Mouse (Mus musculus): ENCODE results near the gene Tbcb. TPM values are rescaled to one million over a fixed set of nuclear protein-coding genes. Genes with fewer than 3 reads are reported as not detected.

Tbcb gene
- total RNA-seq, 2 experiments from 2014 or later, result 49.4 to 117 TPM

Other genes starting within 250 kb of the Tbcb start
- gene Zfp568, start 248.3 kb downstream of the Tbcb start, total RNA-seq (2014; fragmentation: Nextera tagmentation), result 9.0 and 16.5 TPM in 2 replicates
- gene Zfp568, start 248.3 kb downstream of the Tbcb start, total RNA-seq (2017), result 25.7 and 26.1 TPM in 2 replicates
- gene Zfp14, start 180.9 kb downstream of the Tbcb start, total RNA-seq (2014; fragmentation: Nextera tagmentation), result 0.74 and 1.3 TPM in 2 replicates
- 1.1 and 5.8 TPM in 2 replicates for gene Zfp14, start 180.9 kb downstream of the Tbcb start, total RNA-seq (2017)
- gene Zfp82, start 159.4 kb downstream of the Tbcb start, total RNA-seq (2014; fragmentation: Nextera tagmentation), result 4.6 and 6.8 TPM in 2 replicates
- 4.5 and 7.5 TPM in 2 replicates for gene Zfp82, start 159.4 kb downstream of the Tbcb start, total RNA-seq (2017)
- 0.79 TPM in 1 of 2 replicates, not detected in the other for gene Gm26920, start 141.9 kb downstream of the Tbcb start, total RNA-seq (2014; fragmentation: Nextera tagmentation)
- gene Gm26920, start 141.9 kb downstream of the Tbcb start, total RNA-seq (2017), result not detected in 2 replicates
- gene Zfp566, start 141.7 kb downstream of the Tbcb start, total RNA-seq (2014; fragmentation: Nextera tagmentation), result 7.1 and 16.8 TPM in 2 replicates
- gene Zfp566, start 141.7 kb downstream of the Tbcb start, total RNA-seq (2017), result 5.0 TPM in 2 replicates
- 10.5 and 20.6 TPM in 2 replicates for gene Zfp260, start 137.5 kb downstream of the Tbcb start, total RNA-seq (2014; fragmentation: Nextera tagmentation)
- 14.0 and 20.1 TPM in 2 replicates for gene Zfp260, start 137.5 kb downstream of the Tbcb start, total RNA-seq (2017)
- 2.5 and 2.8 TPM in 2 replicates for gene Zfp382, start 110.3 kb downstream of the Tbcb start, total RNA-seq (2014; fragmentation: Nextera tagmentation)
- 1.6 and 2.4 TPM in 2 replicates for gene Zfp382, start 110.3 kb downstream of the Tbcb start, total RNA-seq (2017)
- gene Zfp146, start 62.5 kb downstream of the Tbcb start, total RNA-seq (2014; fragmentation: Nextera tagmentation), result 35.9 and 48.9 TPM in 2 replicates
- gene Zfp146, start 62.5 kb downstream of the Tbcb start, total RNA-seq (2017), result 103 and 108 TPM in 2 replicates
- gene Cox7a1, start 48.1 kb downstream of the Tbcb start, total RNA-seq (2014; fragmentation: Nextera tagmentation), result 6.0 TPM in 1 of 2 replicates, not detected in the other
- not detected in 2 replicates for gene Cox7a1, start 48.1 kb downstream of the Tbcb start, total RNA-seq (2017)
- gene Capns1, start 33.5 kb downstream of the Tbcb start, total RNA-seq (2014; fragmentation: Nextera tagmentation), result 148 and 186 TPM in 2 replicates
- gene Capns1, start 33.5 kb downstream of the Tbcb start, total RNA-seq (2017), result 123 and 126 TPM in 2 replicates
- gene Polr2i, start 324 bp downstream of the Tbcb start, total RNA-seq (2014; fragmentation: Nextera tagmentation), result 91.3 and 106 TPM in 2 replicates
- gene Polr2i, start 324 bp downstream of the Tbcb start, total RNA-seq (2017), result 42.0 and 46.5 TPM in 2 replicates
- gene Ovol3, start 3.5 kb upstream of the Tbcb start, total RNA-seq (2014; fragmentation: Nextera tagmentation), result not detected in 2 replicates
- gene Ovol3, start 3.5 kb upstream of the Tbcb start, total RNA-seq (2017), result not detected in 2 replicates
- gene Thap8, start 47.8 kb upstream of the Tbcb start, total RNA-seq (2014; fragmentation: Nextera tagmentation), result not detected in 2 replicates
- gene Thap8, start 47.8 kb upstream of the Tbcb start, total RNA-seq (2017), result 1.6 TPM in 1 of 2 replicates, not detected in the other
- 31.0 and 31.8 TPM in 2 replicates for gene Wdr62, start 48.1 kb upstream of the Tbcb start, total RNA-seq (2014; fragmentation: Nextera tagmentation)
- 5.1 and 5.5 TPM in 2 replicates for gene Wdr62, start 48.1 kb upstream of the Tbcb start, total RNA-seq (2017)
- gene Clip3, start 59.5 kb upstream of the Tbcb start, total RNA-seq (2014; fragmentation: Nextera tagmentation), result not detected in 2 replicates
- not detected in 2 replicates for gene Clip3, start 59.5 kb upstream of the Tbcb start, total RNA-seq (2017)
- gene Alkbh6, start 76.4 kb upstream of the Tbcb start, total RNA-seq (2014; fragmentation: Nextera tagmentation), result 12.7 and 35.5 TPM in 2 replicates
- 26.5 and 28.8 TPM in 2 replicates for gene Alkbh6, start 76.4 kb upstream of the Tbcb start, total RNA-seq (2017)
- gene Syne4, start 82.5 kb upstream of the Tbcb start, total RNA-seq (2014; fragmentation: Nextera tagmentation), result 2.9 TPM in 1 of 2 replicates, not detected in the other
- gene Syne4, start 82.5 kb upstream of the Tbcb start, total RNA-seq (2017), result not detected in 2 replicates
- gene E130208F15Rik, start 89.5 kb upstream of the Tbcb start, total RNA-seq (2014; fragmentation: Nextera tagmentation), result not detected in 2 replicates
- gene E130208F15Rik, start 89.5 kb upstream of the Tbcb start, total RNA-seq (2017), result 3.4 TPM in 1 of 2 replicates, not detected in the other
- 7.3 and 9.2 TPM in 2 replicates for gene Sdhaf1, start 91.6 kb upstream of the Tbcb start, total RNA-seq (2014; fragmentation: Nextera tagmentation)
- 7.9 and 8.9 TPM in 2 replicates for gene Sdhaf1, start 91.6 kb upstream of the Tbcb start, total RNA-seq (2017)
- gene Lrfn3, start 130.5 kb upstream of the Tbcb start, total RNA-seq (2014; fragmentation: Nextera tagmentation), result not detected in 2 replicates
- not detected in 2 replicates for gene Lrfn3, start 130.5 kb upstream of the Tbcb start, total RNA-seq (2017)
- gene Tyrobp, start 181.5 kb upstream of the Tbcb start, total RNA-seq (2014; fragmentation: Nextera tagmentation), result 19.3 TPM in 1 of 2 replicates, not detected in the other
- gene Tyrobp, start 181.5 kb upstream of the Tbcb start, total RNA-seq (2017), result 5.1 and 26.6 TPM in 2 replicates
- gene Hcst, start 187.6 kb upstream of the Tbcb start, total RNA-seq (2014; fragmentation: Nextera tagmentation), result 4.3 and 4.4 TPM in 2 replicates
- 3.3 TPM in 1 of 2 replicates, not detected in the other for gene Hcst, start 187.6 kb upstream of the Tbcb start, total RNA-seq (2017)
- gene Nfkbid, start 189.5 kb upstream of the Tbcb start, total RNA-seq (2014; fragmentation: Nextera tagmentation), result 0.89 and 9.0 TPM in 2 replicates
- gene Nfkbid, start 189.5 kb upstream of the Tbcb start, total RNA-seq (2017), result 0.80 and 3.1 TPM in 2 replicates
- not detected in 2 replicates for gene Aplp1, start 213.3 kb upstream of the Tbcb start, total RNA-seq (2014; fragmentation: Nextera tagmentation)
- not detected in 2 replicates for gene Aplp1, start 213.3 kb upstream of the Tbcb start, total RNA-seq (2017)
- gene Kirrel2, start 225.4 kb upstream of the Tbcb start, total RNA-seq (2014; fragmentation: Nextera tagmentation), result not detected in 2 replicates
- not detected in 2 replicates for gene Kirrel2, start 225.4 kb upstream of the Tbcb start, total RNA-seq (2017)
- gene Nphs1, start 226.0 kb upstream of the Tbcb start, total RNA-seq (2014; fragmentation: Nextera tagmentation), result 1.7 TPM in 1 of 2 replicates, not detected in the other
- gene Nphs1, start 226.0 kb upstream of the Tbcb start, total RNA-seq (2017), result 1.9 TPM in 1 of 2 replicates, not detected in the other

Measured in megakaryocyte-erythroid progenitor cell, adult 5-6 weeks (primary cell).